Mouse (Mus musculus): ENCODE measurements around the gene N4bp2.

Gene N4bp2

GRCm38 (mm10) chr5:65795293-65795993 lies 32.1 kb downstream of the N4bp2 start:
- in situ Hi-C loops (cut with MboI; ENCODE audit: low pct_unique_long_range_greater_than_20kb in 1 of 2, low sequenced_read_pairs in 2 of 2, unreplicated experiment in 1 of 2), result no loop called here

- in situ Hi-C loops (cut with MboI; ENCODE audit: low pct_unique_long_range_greater_than_20kb in 1 of 2, low sequenced_read_pairs in 2 of 2, unreplicated experiment in 1 of 2), result no loop called here
Observed at GRCm38 (mm10) chr5:65795994-65796298, 32.6 kb downstream of the N4bp2 start.

DNA sequence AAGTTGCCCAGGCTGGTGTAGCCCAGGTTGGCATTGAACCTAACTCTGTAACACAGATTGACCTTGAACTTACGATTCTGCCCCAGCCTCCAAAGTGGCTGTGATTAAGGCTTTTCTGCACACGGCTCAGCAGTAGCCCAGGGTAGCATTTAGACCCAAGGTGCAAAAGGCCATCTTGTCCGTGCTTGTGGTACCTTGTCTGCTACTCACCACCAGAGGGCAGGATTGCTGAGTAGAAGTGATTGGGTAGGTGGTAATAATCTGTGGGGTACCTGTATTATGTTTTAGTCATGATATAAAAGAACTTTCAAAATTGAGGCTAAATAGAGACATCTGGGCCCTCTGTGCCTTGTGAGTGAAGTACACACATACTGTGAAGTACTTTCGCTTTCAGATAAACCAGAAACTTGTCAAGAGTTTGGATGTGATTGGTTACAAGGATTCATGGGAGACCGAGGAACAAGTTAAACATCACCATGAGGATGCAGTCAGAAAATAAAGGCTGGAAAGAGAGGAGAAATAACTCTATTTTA lies 60.3 kb downstream of the N4bp2 start:
- in situ Hi-C loops (cut with MboI; ENCODE audit: low pct_unique_long_range_greater_than_20kb in 1 of 2, low sequenced_read_pairs in 2 of 2, unreplicated experiment in 1 of 2), result no loop called here

DNA sequence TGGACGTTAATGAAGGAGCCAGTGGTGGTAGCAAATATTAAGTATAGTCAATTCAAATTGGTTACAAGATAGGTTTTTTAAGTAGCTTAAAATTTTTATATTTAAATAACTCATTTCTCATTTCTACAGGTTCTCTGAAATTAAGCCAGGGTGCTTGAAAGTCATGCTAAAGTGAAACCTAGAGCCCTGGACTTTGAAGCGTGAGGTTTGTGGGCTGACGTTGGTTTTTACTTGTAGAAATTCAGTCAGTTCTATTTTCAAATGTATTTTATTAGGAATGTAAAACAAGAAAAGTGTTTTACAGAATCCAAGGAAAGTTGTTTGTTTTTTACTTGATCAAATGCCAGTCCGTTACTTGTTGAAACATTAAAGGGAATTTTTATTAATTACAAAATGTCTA lies 63.2 kb downstream of the N4bp2 start:
- in situ Hi-C loops (cut with MboI; ENCODE audit: low pct_unique_long_range_greater_than_20kb in 1 of 2, low sequenced_read_pairs in 2 of 2, unreplicated experiment in 1 of 2), result no loop called here

DNA sequence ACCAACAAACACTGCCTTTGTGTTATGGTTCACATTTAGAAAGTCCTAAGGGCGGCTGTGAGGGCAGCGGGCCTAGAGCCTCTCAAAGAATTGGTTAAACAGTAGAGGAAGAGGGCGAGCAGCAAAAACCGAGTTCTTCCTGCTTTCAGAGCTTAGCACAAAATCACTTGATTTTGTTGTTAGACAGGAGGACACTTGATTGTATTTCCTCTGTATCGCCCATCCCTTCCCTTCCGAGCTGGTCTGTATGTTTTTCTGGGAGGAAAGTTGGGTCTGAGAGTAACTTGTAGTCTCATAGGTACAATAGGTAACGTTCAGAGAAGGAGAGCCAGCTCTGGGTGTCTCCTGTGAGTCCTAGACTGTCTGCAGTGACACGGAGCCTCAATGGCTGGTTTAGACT lies 63.8 kb downstream of the N4bp2 start:
- in situ Hi-C loops (cut with MboI; ENCODE audit: low pct_unique_long_range_greater_than_20kb in 1 of 2, low sequenced_read_pairs in 2 of 2, unreplicated experiment in 1 of 2), result no loop called here

GRCm38 (mm10) chr5:65828261-65828660 lies 64.9 kb downstream of the N4bp2 start:
- in situ Hi-C loops (cut with MboI; ENCODE audit: low pct_unique_long_range_greater_than_20kb in 1 of 2, low sequenced_read_pairs in 2 of 2, unreplicated experiment in 1 of 2), result no loop called here

GRCm38 (mm10) chr5:65829059-65829458 lies 65.7 kb downstream of the N4bp2 start:
- in situ Hi-C loops (cut with MboI; ENCODE audit: low pct_unique_long_range_greater_than_20kb in 1 of 2, low sequenced_read_pairs in 2 of 2, unreplicated experiment in 1 of 2), result no loop called here

DNA sequence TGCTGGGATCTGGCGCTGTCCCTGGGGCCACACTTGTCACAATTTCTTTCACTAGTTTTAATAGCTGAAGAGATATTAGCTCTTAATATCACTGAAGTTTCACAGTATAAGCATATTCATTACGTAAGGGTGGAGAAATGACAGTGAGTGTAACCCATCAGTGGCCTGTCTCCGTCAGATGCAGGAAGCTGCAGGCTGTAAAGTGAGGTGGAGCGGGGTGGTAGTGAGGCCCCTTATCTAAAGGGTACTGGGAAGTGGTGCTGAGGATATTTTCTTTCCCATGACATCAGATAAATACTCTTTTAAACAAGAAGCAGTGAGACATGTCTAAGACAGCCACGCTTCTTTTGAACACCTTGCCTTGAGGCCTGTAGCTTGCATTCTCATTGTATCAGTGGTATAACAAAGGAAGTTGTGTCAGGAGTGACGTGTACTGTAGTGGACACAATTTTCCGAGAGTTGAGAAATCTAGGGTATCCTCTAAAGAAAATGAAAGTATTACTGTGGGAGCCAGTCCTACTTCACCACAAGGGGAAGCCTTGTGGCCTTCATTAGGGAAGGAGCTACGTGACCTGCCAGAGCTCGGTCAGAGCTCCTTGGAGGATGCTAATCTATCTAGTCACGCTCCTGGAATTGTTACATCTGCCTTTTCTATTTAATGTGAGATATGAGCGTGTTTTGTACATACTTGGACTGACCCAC lies 68.7 kb downstream of the N4bp2 start:
- in situ Hi-C loops (cut with MboI; ENCODE audit: low pct_unique_long_range_greater_than_20kb in 1 of 2, low sequenced_read_pairs in 2 of 2, unreplicated experiment in 1 of 2), result loop anchor here in 1 of 2 experiments (5.0 kb wide), 1 partner anchor 100 kb away; the partner anchor contains the start of gene Chrna9

- in situ Hi-C loops (cut with MboI; ENCODE audit: low pct_unique_long_range_greater_than_20kb in 1 of 2, low sequenced_read_pairs in 2 of 2, unreplicated experiment in 1 of 2), result loop anchor here in 1 of 2 experiments (5.0 kb wide), 1 partner anchor 99 kb away; the partner anchor contains the start of gene Chrna9
Observed at GRCm38 (mm10) chr5:65833092-65833491, 69.8 kb downstream of the N4bp2 start.

GRCm38 (mm10) chr5:65833766-65834498 lies 70.6 kb downstream of the N4bp2 start:
- in situ Hi-C loops (cut with MboI; ENCODE audit: low pct_unique_long_range_greater_than_20kb in 1 of 2, low sequenced_read_pairs in 2 of 2, unreplicated experiment in 1 of 2), result loop anchor here in 1 of 2 experiments (5.0 kb wide), 1 partner anchor 98 kb away; the partner anchor contains the start of gene Chrna9

DNA sequence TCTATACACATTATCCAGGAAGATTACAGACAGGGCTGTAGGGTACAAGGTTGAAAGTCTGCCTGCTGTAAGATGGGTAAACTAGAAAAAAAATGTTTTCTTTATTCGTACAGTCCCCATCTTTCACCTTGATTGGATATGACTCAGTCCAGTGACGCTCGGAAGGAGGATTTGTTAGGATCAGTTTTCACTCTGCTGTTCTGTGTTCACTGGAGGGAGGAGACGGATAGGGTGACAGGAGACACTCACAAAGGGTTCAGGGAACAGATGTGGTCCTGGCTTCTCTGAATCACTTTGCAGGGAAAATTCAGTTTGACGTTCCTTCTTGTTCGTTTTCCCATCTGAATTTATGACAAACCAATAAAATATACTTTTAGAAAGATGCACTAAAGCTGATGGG lies 74.7 kb downstream of the N4bp2 start:
- in situ Hi-C loops (cut with MboI; ENCODE audit: low pct_unique_long_range_greater_than_20kb in 1 of 2, low sequenced_read_pairs in 2 of 2, unreplicated experiment in 1 of 2), result no loop called here

- in situ Hi-C loops (cut with MboI; ENCODE audit: low pct_unique_long_range_greater_than_20kb in 1 of 2, low sequenced_read_pairs in 2 of 2, unreplicated experiment in 1 of 2), result loop anchor here in 1 of 2 experiments (5.0 kb wide), 1 partner anchor 89 kb away; the partner anchor contains the start of gene Chrna9
Observed at GRCm38 (mm10) chr5:65842947-65843346, 79.6 kb downstream of the N4bp2 start.

DNA sequence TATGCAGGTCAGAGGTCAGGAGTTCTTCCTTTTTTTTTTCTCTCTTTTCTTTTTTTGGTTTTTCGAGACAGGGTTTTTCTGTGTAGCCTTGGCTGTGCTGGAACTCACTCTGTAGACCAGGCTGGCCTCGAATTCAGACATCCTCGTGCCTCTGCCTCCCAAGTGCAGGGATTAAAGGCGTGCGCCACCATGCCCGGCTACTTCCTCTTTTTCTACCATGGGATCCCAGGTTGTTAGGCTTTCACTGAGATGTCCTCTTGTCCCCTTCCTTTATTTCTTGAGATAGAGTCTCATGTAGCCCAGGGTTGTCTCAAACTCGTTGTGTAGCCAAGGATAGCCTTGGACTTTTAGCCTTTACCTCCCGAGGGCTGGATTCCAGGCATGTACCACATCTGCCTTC lies 83.2 kb downstream of the N4bp2 start:
- in situ Hi-C loops (cut with MboI; ENCODE audit: low pct_unique_long_range_greater_than_20kb in 1 of 2, low sequenced_read_pairs in 2 of 2, unreplicated experiment in 1 of 2), result no loop called here

GRCm38 (mm10) chr5:65846958-65847357 lies 83.6 kb downstream of the N4bp2 start:
- in situ Hi-C loops (cut with MboI; ENCODE audit: low pct_unique_long_range_greater_than_20kb in 1 of 2, low sequenced_read_pairs in 2 of 2, unreplicated experiment in 1 of 2), result no loop called here

DNA sequence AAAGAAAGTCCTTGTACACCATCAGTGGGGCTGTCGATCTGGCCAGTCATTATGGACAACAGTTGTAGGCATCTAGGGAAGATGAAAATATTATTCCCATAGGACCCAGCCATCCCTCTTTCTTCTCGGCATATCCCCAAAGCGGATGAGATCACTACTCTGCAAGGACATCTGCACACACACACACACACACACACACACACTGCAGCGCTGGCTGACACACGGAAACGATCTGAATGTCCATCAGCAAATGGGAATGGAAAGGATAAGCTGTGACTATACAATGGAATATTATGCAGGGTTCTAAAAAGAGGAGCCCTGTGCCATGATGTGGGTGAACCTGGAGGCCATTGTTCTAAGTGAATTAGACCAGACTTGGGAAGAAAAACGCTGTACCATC lies 84.3 kb downstream of the N4bp2 start:
- in situ Hi-C loops (cut with MboI; ENCODE audit: low pct_unique_long_range_greater_than_20kb in 1 of 2, low sequenced_read_pairs in 2 of 2, unreplicated experiment in 1 of 2), result no loop called here

DNA sequence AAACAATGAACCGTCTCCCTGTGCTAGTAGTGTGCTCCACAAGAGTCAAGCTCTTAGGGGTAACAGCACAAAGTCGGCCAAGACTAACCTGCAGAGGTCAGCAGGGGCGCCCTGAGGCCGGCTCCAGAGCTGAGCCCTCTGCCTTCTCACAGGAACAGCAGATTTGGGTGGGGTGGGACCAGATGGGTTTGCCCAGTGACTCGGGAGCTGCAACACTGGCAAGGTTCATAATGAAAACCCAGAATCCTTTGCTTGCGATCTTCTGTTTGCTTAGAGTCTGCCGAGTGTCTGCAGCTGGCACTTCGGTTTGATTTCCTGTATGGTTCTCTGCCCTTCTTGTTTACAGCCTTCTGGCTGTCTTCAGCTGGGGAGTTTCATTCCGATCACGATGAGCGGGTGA lies 87.4 kb downstream of the N4bp2 start:
- in situ Hi-C loops (cut with MboI; ENCODE audit: low pct_unique_long_range_greater_than_20kb in 1 of 2, low sequenced_read_pairs in 2 of 2, unreplicated experiment in 1 of 2), result no loop called here

DNA sequence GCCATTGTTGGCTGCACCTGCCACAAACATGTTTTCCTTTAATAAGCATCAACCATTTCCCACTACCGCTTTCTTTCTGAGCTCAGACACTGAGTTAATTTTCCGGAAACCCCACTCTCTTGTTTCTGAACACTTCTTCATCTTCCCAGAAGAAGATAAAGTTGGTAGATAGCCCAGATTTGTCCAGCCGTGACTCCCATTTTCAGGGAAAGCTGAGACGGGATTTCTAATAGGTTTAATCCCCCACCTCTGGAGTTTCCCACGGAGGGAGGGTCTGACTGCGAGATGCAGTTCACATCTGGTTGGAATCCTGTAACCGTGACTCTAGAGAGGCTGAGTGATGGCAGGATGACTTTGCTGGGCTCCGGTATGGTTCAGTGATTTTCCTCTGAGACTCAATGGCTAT lies 91.5 kb downstream of the N4bp2 start:
- in situ Hi-C loops (cut with MboI; ENCODE audit: low pct_unique_long_range_greater_than_20kb in 1 of 2, low sequenced_read_pairs in 2 of 2, unreplicated experiment in 1 of 2), result no loop called here

GRCm38 (mm10) chr5:65855571-65855970 lies 92.2 kb downstream of the N4bp2 start:
- in situ Hi-C loops (cut with MboI; ENCODE audit: low pct_unique_long_range_greater_than_20kb in 1 of 2, low sequenced_read_pairs in 2 of 2, unreplicated experiment in 1 of 2), result no loop called here

Data from mouse embryonic stem cell (cell line).